Mouse (Mus musculus) thymus, adult 2 months (tissue): ENCODE data around the gene Pcgf2. TPM values are rescaled to one million over a fixed set of nuclear protein-coding genes. Genes with fewer than 3 reads are reported as not detected.

ENCODE experiments used
- DNase-seq: peaks from one replicate; pipeline ENCODE4 v3.0.0; 2021
- H3K27ac ChIP-seq: fragments of 200-500 bp; 2 replicates; pipeline ENCODE4 v1.5.1; 2012; ENCODE audit warnings: low read length, control low read depth; ENCODE audit not compliant: control insufficient read depth, insufficient read depth
- H3K27me3 ChIP-seq: fragments of 200-500 bp; 2 replicates; pipeline ENCODE4 v1.6.1; 2012; ENCODE audit warnings: mild to moderate bottlenecking, low read length, moderate library complexity, mixed read lengths; ENCODE audit not compliant: control insufficient read depth, insufficient read depth
- H3K36me3 ChIP-seq: fragments of 200-500 bp; 2 replicates; pipeline ENCODE4 v1.6.1; 2012; ENCODE audit warnings: mild to moderate bottlenecking, low read length, moderate library complexity; ENCODE audit not compliant: control insufficient read depth, insufficient read depth
- H3K4me1 ChIP-seq: fragments of 200-500 bp; replicated peaks from 2 replicates; pipeline ENCODE4 v1.6.1; 2012; ENCODE audit warnings: low read length; ENCODE audit not compliant: control insufficient read depth, insufficient read depth
- H3K4me3 ChIP-seq: fragments of 200-500 bp; 2 replicates; pipeline ENCODE4 v1.5.1; 2012; ENCODE audit warnings: mild to moderate bottlenecking, low read length, control low read depth, moderate library complexity; ENCODE audit not compliant: control insufficient read depth, insufficient read depth
- CTCF ChIP-seq: fragments of 200-500 bp; IDR thresholded peaks from 2 replicates; pipeline ENCODE4 v1.5.1; 2012; ENCODE audit warnings: mild to moderate bottlenecking, control low read depth, low read length, moderate library complexity, borderline replicate concordance; ENCODE audit not compliant: control insufficient read depth, poor library complexity, insufficient read depth; ENCODE audit errors: extremely low read depth
- POLR2A ChIP-seq: fragments of 200-500 bp; IDR thresholded peaks from 2 replicates; pipeline ENCODE4 v1.6.1; 2012; ENCODE audit warnings: mild to moderate bottlenecking, low read length, control low read depth, moderate library complexity; ENCODE audit not compliant: control insufficient read depth, poor library complexity, insufficient read depth; ENCODE audit errors: extremely low read depth
- WGBS: fragments of 180-500 bp; shearing (Covaris S2); methylation state at CpG from one replicate; pipeline ENCODE4 v1.1.7; 2018; 5-methylcytosine and 5-hydroxymethylcytosine counted together
- polyA plus RNA-seq: library from polyadenylated mRNA; depleted of rRNA; stranded (reverse); fragments of >200 nt; gene quantifications from 2 replicates; pipeline ENCODE4 v1.2.3, GENCODE M21; 2012

Pcgf2 gene
- polyA plus RNA-seq, 1 experiment, result 28.2 TPM

GRCm38 (mm10) chr11:97696669-97697068 is 3.6 kb downstream of the Pcgf2 start:
- no peaks in the 10 kb centered on the region for H3K36me3 ChIP-seq
- no peak overlapping the region for H3K27ac ChIP-seq
- 95% methylated on average over 8 of the region's 8 CpGs for WGBS
- no peak for DNase-seq
- TF ChIP-seq CTCF (no peak), POLR2A (no peak)
- no peak overlapping the region for H3K4me3 ChIP-seq
- H3K27me3 ChIP-seq, result peaks cover 14% of the 10 kb centered on the region; the same call in 1 of the 2 replicates
- peaks cover 21% of the 10 kb centered on the region for H3K4me1 ChIP-seq

- H3K27ac ChIP-seq, result no peak overlapping the region
- no peak overlapping the region for H3K4me3 ChIP-seq
- H3K27me3 ChIP-seq, result peaks cover 13% of the 10 kb centered on the region; the same call in 1 of the 2 replicates
- WGBS, result 86% methylated on average over 9 of the region's 9 CpGs
- DNase-seq, result no peak
- H3K4me1 ChIP-seq, result peaks cover 20% of the 10 kb centered on the region
- H3K36me3 ChIP-seq, result no peaks in the 10 kb centered on the region
- TF ChIP-seq POLR2A, result no peak
- no peak for TF ChIP-seq CTCF
Observed at GRCm38 (mm10) chr11:97695712-97696401, 4.4 kb downstream of the Pcgf2 start.

GRCm38 (mm10) chr11:97694921-97695711 is 5.2 kb downstream of the Pcgf2 start:
- H3K36me3 ChIP-seq, result no peaks in the 10 kb centered on the region
- DNase-seq, result no peak
- peaks cover 9% of the 10 kb centered on the region; the same call in 1 of the 2 replicates for H3K27me3 ChIP-seq
- H3K4me3 ChIP-seq, result no peak overlapping the region
- H3K27ac ChIP-seq, result no peak overlapping the region
- H3K4me1 ChIP-seq, result peaks cover 13% of the 10 kb centered on the region
- 95% methylated on average over 17 of the region's 17 CpGs for WGBS
- TF ChIP-seq CTCF, result no peak
- no peak for TF ChIP-seq POLR2A

GRCm38 (mm10) chr11:97694435-97694834 is 5.9 kb downstream of the Pcgf2 start:
- Histone ChIP-seq H3K27me3 (peaks cover 9% of the 10 kb centered on the region; the same call in 1 of the 2 replicates), H3K36me3 (no peaks in the 10 kb centered on the region), H3K4me1 (peaks cover 8% of the 10 kb centered on the region), H3K27ac (no peak overlapping the region), H3K4me3 (no peak overlapping the region)
- TF ChIP-seq POLR2A (no peak), CTCF (no peak)
- WGBS, result 88% methylated on average over 4 of the region's 4 CpGs
- no peak for DNase-seq

- Histone ChIP-seq H3K4me3 (no peak overlapping the region), H3K36me3 (no peaks in the 10 kb centered on the region), H3K27me3 (no peaks in the 10 kb centered on the region), H3K27ac (no peak overlapping the region), H3K4me1 (peaks cover 13% of the 10 kb centered on the region)
- TF ChIP-seq POLR2A, result no peak
- TF ChIP-seq CTCF, result peak; percentile 97
- peak; percentile 82 for DNase-seq
- 26% methylated on average over 10 of the region's 10 CpGs for WGBS
Observed at GRCm38 (mm10) chr11:97689861-97690260, 10.4 kb downstream of the Pcgf2 start.

GRCm38 (mm10) chr11:97687061-97687460 is 13.2 kb downstream of the Pcgf2 start:
- 98% methylated on average over 3 of the region's 3 CpGs for WGBS
- H3K27ac ChIP-seq, result no peak overlapping the region
- no peaks in the 10 kb centered on the region for H3K27me3 ChIP-seq
- TF ChIP-seq POLR2A, result no peak
- no peak for TF ChIP-seq CTCF
- no peak for DNase-seq
- H3K4me1 ChIP-seq, result peaks cover 30% of the 10 kb centered on the region
- no peak overlapping the region for H3K4me3 ChIP-seq
- H3K36me3 ChIP-seq, result no peaks in the 10 kb centered on the region
